In the genomic region with DNA sequence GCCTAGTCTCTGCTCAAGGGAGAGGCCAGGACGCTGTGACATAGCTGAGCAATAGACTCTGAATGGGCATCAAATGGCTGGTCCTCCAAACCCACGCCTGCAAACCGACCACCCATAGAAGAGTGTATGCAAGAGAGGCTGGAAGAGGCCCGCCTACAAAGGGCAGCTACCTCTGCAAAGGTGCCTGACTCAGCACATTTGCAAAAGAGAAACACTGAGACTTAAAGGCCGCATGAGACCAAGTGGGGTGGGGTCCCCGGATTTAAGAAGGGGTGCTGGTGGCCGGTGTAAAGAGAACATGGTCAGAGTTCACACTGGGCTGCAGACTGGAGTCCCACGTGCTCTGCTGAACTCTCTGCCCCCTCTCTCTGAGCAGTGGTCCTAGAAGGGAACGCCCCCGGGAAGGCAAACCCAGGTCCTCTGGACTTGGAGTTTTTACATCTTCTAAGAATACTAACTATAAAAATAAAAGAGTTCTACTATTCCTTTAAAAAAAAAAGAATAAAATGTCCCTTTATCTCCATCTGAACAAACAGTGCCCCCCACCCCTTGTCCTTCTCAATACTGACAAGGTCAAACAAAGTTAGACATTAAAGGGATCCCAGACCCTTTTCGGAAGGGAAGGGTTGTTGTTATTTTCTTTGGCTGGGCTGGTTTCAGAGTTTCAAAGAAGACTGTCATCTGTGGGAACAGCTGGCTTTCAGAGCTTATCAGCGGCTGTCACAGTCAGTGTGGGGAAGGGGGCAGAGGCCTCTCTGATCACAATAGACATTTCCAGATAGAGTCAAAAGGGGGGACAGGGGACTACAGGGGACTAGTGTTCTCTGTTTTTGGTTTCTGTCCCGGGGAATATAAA, we compare ENCODE assay signal across 13 mouse cellular contexts. TPM values are rescaled to one million over a fixed set of nuclear protein-coding genes. Genes with fewer than 3 reads are reported as not detected.
DNase-seq lines count a peak whose midpoint lies in the region; ATAC-seq and TF ChIP-seq lines count a peak whose summit lies in the region.
"Had no signal": no experiment of that assay in that cellular context is flagged by ENCODE, and none has a peak within 500 bp of the region (broad histone marks: within the 10 kb centered on the region; RNA-seq: fewer than 3 reads in every experiment).

No protein-coding gene starts in this region.

- no peak overlapping the region for H3K4me3 ChIP-seq in heart, embryonic 12.5 days
- no peak overlapping the region for H3K4me3 ChIP-seq in midbrain, embryonic 12.5 days
- no peak overlapping the region for H3K4me3 ChIP-seq in midbrain, postnatal 0 days (ENCODE audit: low read depth, low read length)
- H3K4me3 ChIP-seq in embryonic facial prominence, embryonic 10.5 days: no peak overlapping the region
- H3K4me3 ChIP-seq in forebrain, postnatal 0 days (ENCODE audit: low read depth, low read length): no peak overlapping the region
- H3K4me3 ChIP-seq: left cerebral cortex, adult 2 months had no signal

- H3K4me2 ChIP-seq in heart, embryonic 12.5 days: peak overlapping the region; percentile 1; the same call in 1 of the 2 replicates
- no peak overlapping the region for H3K4me2 ChIP-seq in midbrain, embryonic 12.5 days (replicated peaks)
- no peak overlapping the region for H3K4me2 ChIP-seq in midbrain, postnatal 0 days (ENCODE audit: low read depth, low read length, poor library complexity, severe bottlenecking)
- H3K4me2 ChIP-seq in forebrain, postnatal 0 days (ENCODE audit: low read depth): no peak overlapping the region

- TF ChIP-seq CTCF in midbrain, postnatal 0 days (IDR thresholded peaks at IDR 0.05): no peak
- no peak for TF ChIP-seq CTCF in forebrain, postnatal 0 days (IDR thresholded peaks at IDR 0.05; ENCODE audit: low read depth)

- H3K27ac ChIP-seq in heart, embryonic 12.5 days (ENCODE audit: poor library complexity, severe bottlenecking): peak overlapping the region; percentile 58
- H3K27ac ChIP-seq in midbrain, embryonic 12.5 days (replicated peaks): peak overlapping the region; percentile 60; the same call in 1 of the 2 replicates
- no peak overlapping the region for H3K27ac ChIP-seq in midbrain, postnatal 0 days (ENCODE audit: low read depth, low read length)
- H3K27ac ChIP-seq in embryonic facial prominence, embryonic 10.5 days (replicated peaks): peak overlapping the region; percentile 78
- H3K27ac ChIP-seq in forebrain, postnatal 0 days (ENCODE audit: low read depth, low read length): no peak overlapping the region
- H3K27ac ChIP-seq: left cerebral cortex, adult 2 months had no signal

- peaks cover 13% of the 10 kb centered on the region for H3K36me3 ChIP-seq in heart, embryonic 12.5 days
- H3K36me3 ChIP-seq in midbrain, embryonic 12.5 days: no peaks in the 10 kb centered on the region; the same call in 1 of the 2 replicates
- H3K36me3 ChIP-seq in midbrain, postnatal 0 days (ENCODE audit: insufficient read depth, low read length): no peaks in the 10 kb centered on the region
- H3K36me3 ChIP-seq in embryonic facial prominence, embryonic 10.5 days (replicated peaks): peaks cover 28% of the 10 kb centered on the region
- no peaks in the 10 kb centered on the region for H3K36me3 ChIP-seq in forebrain, postnatal 0 days (ENCODE audit: insufficient read depth)

- ATAC-seq in heart, embryonic 12.5 days (ENCODE audit: insufficient number of reproducible peaks, low FRiP score): peak; percentile 66
- ATAC-seq in midbrain, embryonic 12.5 days (ENCODE audit: low FRiP score, low read depth): no peak
- ATAC-seq in midbrain, postnatal 0 days (ENCODE audit: low FRiP score): no peak
- no peak for ATAC-seq in forebrain, postnatal 0 days
- ATAC-seq: CD4-positive, CD25-positive, alpha-beta regulatory T cell, adult 4 months had no signal

- WGBS in heart, embryonic 12.5 days: 33% methylated on average over 13 of the region's 13 CpGs
- 50% methylated on average over 13 of the region's 13 CpGs for WGBS in midbrain, embryonic 12.5 days
- 46% methylated on average over 13 of the region's 13 CpGs for WGBS in midbrain, postnatal 0 days
- WGBS in embryonic facial prominence, embryonic 10.5 days: 52% methylated on average over 13 of the region's 13 CpGs
- WGBS in forebrain, postnatal 0 days: 58% methylated on average over 13 of the region's 13 CpGs

- intact Hi-C loops in heart, postnatal 25 days (cut with DNase I): no loop called here

- peaks cover 67% of the 10 kb centered on the region for H3K4me1 ChIP-seq in heart, embryonic 12.5 days (replicated peaks)
- H3K4me1 ChIP-seq in midbrain, embryonic 12.5 days: peaks cover 32% of the 10 kb centered on the region
- H3K4me1 ChIP-seq in midbrain, postnatal 0 days (ENCODE audit: insufficient read depth, low read length): no peaks in the 10 kb centered on the region; the same call in 1 of the 2 replicates
- peaks cover 75% of the 10 kb centered on the region for H3K4me1 ChIP-seq in embryonic facial prominence, embryonic 10.5 days
- H3K4me1 ChIP-seq in forebrain, postnatal 0 days (ENCODE audit: insufficient read depth): no peaks in the 10 kb centered on the region

- no peaks in the 10 kb centered on the region for H3K27me3 ChIP-seq in heart, embryonic 12.5 days (replicated peaks)
- no peaks in the 10 kb centered on the region for H3K27me3 ChIP-seq in midbrain, embryonic 12.5 days
- H3K27me3 ChIP-seq in midbrain, postnatal 0 days (ENCODE audit: insufficient read depth, low read length): no peaks in the 10 kb centered on the region
- H3K27me3 ChIP-seq in embryonic facial prominence, embryonic 10.5 days (replicated peaks; ENCODE audit: low read depth, poor library complexity, severe bottlenecking): no peaks in the 10 kb centered on the region
- H3K27me3 ChIP-seq in forebrain, postnatal 0 days (ENCODE audit: insufficient read depth, low read length): no peaks in the 10 kb centered on the region

- no peak for DNase-seq in heart, postnatal 25 days (ENCODE audit: low spot score)
- no peak for DNase-seq in midbrain, postnatal 0 days (ENCODE audit: low spot score)
- DNase-seq in embryonic facial prominence, embryonic 10.5 days (ENCODE audit: low spot score): no peak
- DNase-seq in yolk sac, embryonic 10.5 days (ENCODE audit: low spot score): peak; percentile 36
- DNase-seq in frontal cortex, postnatal 36 days (ENCODE audit: low spot score in 2 of 2): no peak
- no peak for DNase-seq in forebrain, postnatal 0 days
- DNase-seq: adrenal gland, adult 2 months; cerebellum, adult 2 months; gastrocnemius, postnatal 14 days had no signal

- no peaks in the 10 kb centered on the region for H3K9me3 ChIP-seq in heart, embryonic 12.5 days (replicated peaks)
- H3K9me3 ChIP-seq in midbrain, embryonic 12.5 days: no peaks in the 10 kb centered on the region
- no peaks in the 10 kb centered on the region for H3K9me3 ChIP-seq in midbrain, postnatal 0 days (ENCODE audit: low read length)
- H3K9me3 ChIP-seq in embryonic facial prominence, embryonic 10.5 days: no peaks in the 10 kb centered on the region
- H3K9me3 ChIP-seq in forebrain, postnatal 0 days (ENCODE audit: low read length): no peaks in the 10 kb centered on the region

- H3K9ac ChIP-seq in heart, embryonic 12.5 days: no peak overlapping the region
- no peak overlapping the region for H3K9ac ChIP-seq in midbrain, embryonic 12.5 days (replicated peaks)
- no peak overlapping the region for H3K9ac ChIP-seq in midbrain, postnatal 0 days (replicated peaks; ENCODE audit: low read length, poor library complexity, severe bottlenecking)
- H3K9ac ChIP-seq in forebrain, postnatal 0 days: no peak overlapping the region

RNA-seq across cellular contexts. Expression of gene Col18a1, which starts 32.2 kb away (rescaled TPM):
- polyA plus RNA-seq in heart, embryonic 12.5 days (2016; fragmentation: Nextera tagmentation; extraction: Ambion mirVana): 271 and 284 TPM in 2 replicates
- 10 to 100 TPM; 13.0 to 15.3 TPM for total RNA-seq in heart, postnatal 25 days (2021)
- 89.2 and 90.0 TPM in 2 replicates for polyA plus RNA-seq in midbrain, embryonic 12.5 days (2016; fragmentation: Nextera tagmentation; extraction: Ambion mirVana)
- total RNA-seq in midbrain, postnatal 0 days (2014; rRNA removed): 27.7 and 30.3 TPM in 2 replicates
- 14.6 and 15.4 TPM in 2 replicates for polyA plus RNA-seq in midbrain, postnatal 0 days (2015; fragmentation: Nextera tagmentation; extraction: Ambion mirVana)
- 184 and 201 TPM in 2 replicates for polyA plus RNA-seq in embryonic facial prominence, embryonic 10.5 days (2016; fragmentation: Nextera tagmentation; extraction: Ambion mirVana)
- 24.7 and 28.4 TPM in 2 replicates for total RNA-seq in forebrain, postnatal 0 days (2014; rRNA removed)
- 11.7 and 12.6 TPM in 2 replicates for polyA plus RNA-seq in forebrain, postnatal 0 days (2015; fragmentation: Nextera tagmentation; extraction: Ambion mirVana)

Comparison
In these comparisons a context has a peak if more than half of its experiments do, and no peak if none do; other contexts are left out.
1. H3K27ac ChIP-seq: peak in heart, embryonic 12.5 days (single experiment), midbrain, embryonic 12.5 days (single experiment) and embryonic facial prominence, embryonic 10.5 days (single experiment); none in midbrain, postnatal 0 days (single experiment) and forebrain, postnatal 0 days (single experiment).